Mouse (Mus musculus) liver, embryonic 16.5 days (tissue): ENCODE measurements around the gene Cabp1. TPM values are rescaled to one million over a fixed set of nuclear protein-coding genes. Genes with fewer than 3 reads are reported as not detected.

Experiments
- ATAC-seq: fragments of 200-750 bp; cut with Nextera tagmentation; 2 replicates; pipeline ENCODE4 v1.8.0; 2017; ENCODE audit warnings: low read depth, mild to moderate bottlenecking, moderate number of reproducible peaks, moderate library complexity
- H3K27ac ChIP-seq: fragments of 300-500 bp; sonication (generic); 2 replicates; pipeline ENCODE4 v1.5.1; 2014; ENCODE audit warnings: mild to moderate bottlenecking, low read length
- H3K27me3 ChIP-seq: fragments of 300-500 bp; sonication (generic); 2 replicates; pipeline ENCODE4 v1.6.1; 2014; ENCODE audit warnings: low read depth, low read length, mixed read lengths; ENCODE audit not compliant: control insufficient read depth, insufficient read depth
- H3K36me3 ChIP-seq: fragments of 300-500 bp; sonication (generic); 2 replicates; pipeline ENCODE4 v1.6.1; 2014; ENCODE audit warnings: mild to moderate bottlenecking; ENCODE audit not compliant: control insufficient read depth, insufficient read depth
- H3K4me1 ChIP-seq: fragments of 300-500 bp; sonication (generic); 2 replicates; pipeline ENCODE4 v1.6.1; 2014; ENCODE audit warnings: low read depth, low read length, mixed read lengths; ENCODE audit not compliant: control insufficient read depth
- H3K4me2 ChIP-seq: fragments of 300-500 bp; sonication (generic); 2 replicates; pipeline ENCODE4 v1.6.1; 2014; ENCODE audit warnings: low read depth, low read length, mixed read lengths
- H3K4me3 ChIP-seq: fragments of 300-500 bp; sonication (generic); 2 replicates; pipeline ENCODE4 v1.5.1; 2014; ENCODE audit warnings: low read depth, mild to moderate bottlenecking, low read length
- H3K9ac ChIP-seq: fragments of 300-500 bp; sonication (generic); 2 replicates; pipeline ENCODE4 v1.6.1; 2014; ENCODE audit warnings: low read depth, low read length
- H3K9me3 ChIP-seq: fragments of 300-500 bp; sonication (generic); replicated peaks from 2 replicates; pipeline ENCODE4 v1.6.1; 2016; ENCODE audit warnings: low read length; ENCODE audit not compliant: control insufficient read depth
- WGBS: fragments of 180-500 bp; shearing (Covaris S2); extraction: QIAGEN DNeasy Blood & Tissue Kit; methylation state at CpG from one replicate; pipeline ENCODE4 v1.1.7; 2014; ENCODE audit not compliant: insufficient replicate concordance; 5-methylcytosine and 5-hydroxymethylcytosine counted together
- polyA plus RNA-seq: library from polyadenylated mRNA; unstranded; fragments of >200 nt; fragmentation: Nextera tagmentation; extraction: Ambion mirVana; gene quantifications from 2 replicates; pipeline ENCODE4 v1.2.1, GENCODE M21; 2015

Gene Cabp1
- polyA plus RNA-seq, 1 experiment from 2014 or later: 0.13 TPM

DNA sequence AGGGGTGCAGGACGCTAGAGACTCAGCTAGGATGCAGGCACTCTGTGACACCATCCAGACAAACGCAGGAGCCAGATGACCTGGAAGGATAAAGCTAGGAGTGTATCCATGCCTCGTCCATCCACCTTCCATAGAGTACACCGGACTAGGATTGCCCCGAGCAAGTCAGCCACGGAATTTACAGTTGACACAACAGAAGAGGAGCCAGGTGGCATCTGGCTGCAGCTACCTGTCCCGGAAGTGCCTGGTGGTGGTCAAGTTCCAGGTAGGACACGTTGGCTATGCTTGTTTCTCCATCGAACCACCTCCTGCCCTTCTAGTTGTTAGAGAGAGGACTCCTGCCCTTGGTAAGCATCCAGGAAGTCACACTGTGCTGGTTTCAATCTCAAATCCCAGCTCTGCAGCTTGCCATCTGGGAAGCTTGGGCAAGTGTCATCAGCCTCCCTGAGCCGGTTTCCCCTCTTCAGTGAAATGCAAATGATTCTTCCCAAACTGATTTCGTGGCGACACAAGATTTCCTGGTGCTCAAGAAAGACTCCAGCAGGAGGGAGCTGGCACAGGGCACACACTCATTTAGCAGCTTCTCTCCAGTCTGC, 543 bp upstream of the Cabp1 start:
- no peaks in the 10 kb centered on the region for H3K36me3 ChIP-seq

GRCm38 (mm10) chr5:115193226-115193625, 955 bp downstream of the Cabp1 start:
- Histone ChIP-seq H3K4me2 (peak overlapping the region; percentile 76), H3K9ac (no peak overlapping the region), H3K36me3 (no peaks in the 10 kb centered on the region), H3K4me3 (peak overlapping the region; percentile 51), H3K27ac (no peak overlapping the region), H3K4me1 (peaks cover 7% of the 10 kb centered on the region), H3K9me3 (no peaks in the 10 kb centered on the region), H3K27me3 (peaks cover 78% of the 10 kb centered on the region)
- ATAC-seq: no peak
- WGBS: 1% methylated on average over 33 of the region's 34 CpGs

More for the DNA sequence above, 543 bp upstream of the Cabp1 start:
- Histone ChIP-seq H3K27ac (no peak overlapping the region), H3K27me3 (peaks cover 66% of the 10 kb centered on the region), H3K9ac (no peak overlapping the region), H3K4me3 (peak overlapping the region; percentile 51; the same call in 1 of the 2 replicates), H3K9me3 (no peaks in the 10 kb centered on the region), H3K4me1 (peaks cover 7% of the 10 kb centered on the region), H3K4me2 (peak overlapping the region; percentile 76; the same call in 1 of the 2 replicates)
- no peak for ATAC-seq
- 5% methylated on average over 12 of the region's 12 CpGs for WGBS

DNA sequence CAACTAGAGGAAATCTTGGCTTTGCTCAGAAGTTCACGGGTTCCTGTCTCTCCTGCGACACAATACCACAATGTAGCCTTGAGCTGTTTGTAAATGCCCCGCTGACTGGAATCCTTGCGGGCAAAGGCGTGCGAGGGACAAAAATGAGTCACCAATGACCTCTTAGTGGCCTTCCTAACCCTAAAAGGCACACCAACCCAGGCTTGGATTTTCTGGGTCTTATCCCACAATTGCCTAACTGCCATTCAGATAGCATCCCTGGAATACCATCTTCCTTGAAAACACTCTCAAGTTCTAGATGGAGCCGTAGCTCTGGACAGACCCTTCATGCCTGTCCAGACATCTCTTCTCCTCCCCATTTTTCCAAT, 1.4 kb downstream of the Cabp1 start:
- H3K4me1 ChIP-seq: peaks cover 8% of the 10 kb centered on the region
- H3K4me2 ChIP-seq: no peak overlapping the region
- H3K9me3 ChIP-seq: no peaks in the 10 kb centered on the region
- ATAC-seq: no peak
- H3K9ac ChIP-seq: no peak overlapping the region
- H3K27me3 ChIP-seq: peaks cover 80% of the 10 kb centered on the region
- WGBS: 10% methylated on average over 7 of the region's 7 CpGs
- no peak overlapping the region for H3K27ac ChIP-seq
- H3K4me3 ChIP-seq: no peak overlapping the region
- no peaks in the 10 kb centered on the region for H3K36me3 ChIP-seq

- Histone ChIP-seq H3K4me2 (no peak overlapping the region), H3K36me3 (no peaks in the 10 kb centered on the region), H3K27ac (no peak overlapping the region), H3K4me3 (no peak overlapping the region), H3K9me3 (no peaks in the 10 kb centered on the region), H3K4me1 (peaks cover 13% of the 10 kb centered on the region), H3K9ac (no peak overlapping the region), H3K27me3 (peaks cover 85% of the 10 kb centered on the region)
- no peak for ATAC-seq
- 8% methylated on average over 29 of the region's 29 CpGs for WGBS
Observed at GRCm38 (mm10) chr5:115191880-115192827, 2.0 kb downstream of the Cabp1 start.

DNA sequence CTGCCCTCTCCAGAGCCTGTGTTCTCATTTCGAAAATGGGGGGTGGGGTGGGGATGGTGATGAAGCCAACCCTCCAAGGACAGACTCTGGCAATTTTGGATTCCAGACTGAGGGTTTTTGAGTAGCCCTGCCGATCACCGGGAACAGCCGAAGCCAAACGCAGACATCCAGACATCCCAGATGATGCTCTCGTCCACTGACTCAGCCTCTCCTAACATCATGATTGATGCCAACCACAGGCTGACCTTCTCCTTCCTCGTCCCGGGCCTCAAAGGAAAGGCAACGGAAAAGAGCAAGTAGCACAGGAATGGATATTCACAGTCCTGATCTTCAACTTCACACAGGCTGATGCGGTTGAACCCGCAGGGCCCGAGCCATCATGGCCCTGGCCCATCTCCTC, 4.1 kb downstream of the Cabp1 start:
- Histone ChIP-seq H3K4me2 (no peak overlapping the region), H3K36me3 (no peaks in the 10 kb centered on the region), H3K4me3 (no peak overlapping the region), H3K4me1 (peaks cover 13% of the 10 kb centered on the region), H3K9ac (no peak overlapping the region), H3K27me3 (peaks cover 87% of the 10 kb centered on the region), H3K9me3 (no peaks in the 10 kb centered on the region), H3K27ac (no peak overlapping the region)
- no peak for ATAC-seq
- WGBS: 61% methylated on average over 12 of the region's 12 CpGs

- WGBS: 43% methylated on average over 5 of the region's 5 CpGs
- Histone ChIP-seq H3K4me2 (no peak overlapping the region), H3K27me3 (peaks cover 79% of the 10 kb centered on the region), H3K36me3 (no peaks in the 10 kb centered on the region), H3K27ac (no peak overlapping the region), H3K4me3 (no peak overlapping the region), H3K9ac (no peak overlapping the region), H3K9me3 (no peaks in the 10 kb centered on the region), H3K4me1 (peaks cover 13% of the 10 kb centered on the region)
- no peak for ATAC-seq
Observed at GRCm38 (mm10) chr5:115188824-115189223, 5.4 kb downstream of the Cabp1 start.

DNA sequence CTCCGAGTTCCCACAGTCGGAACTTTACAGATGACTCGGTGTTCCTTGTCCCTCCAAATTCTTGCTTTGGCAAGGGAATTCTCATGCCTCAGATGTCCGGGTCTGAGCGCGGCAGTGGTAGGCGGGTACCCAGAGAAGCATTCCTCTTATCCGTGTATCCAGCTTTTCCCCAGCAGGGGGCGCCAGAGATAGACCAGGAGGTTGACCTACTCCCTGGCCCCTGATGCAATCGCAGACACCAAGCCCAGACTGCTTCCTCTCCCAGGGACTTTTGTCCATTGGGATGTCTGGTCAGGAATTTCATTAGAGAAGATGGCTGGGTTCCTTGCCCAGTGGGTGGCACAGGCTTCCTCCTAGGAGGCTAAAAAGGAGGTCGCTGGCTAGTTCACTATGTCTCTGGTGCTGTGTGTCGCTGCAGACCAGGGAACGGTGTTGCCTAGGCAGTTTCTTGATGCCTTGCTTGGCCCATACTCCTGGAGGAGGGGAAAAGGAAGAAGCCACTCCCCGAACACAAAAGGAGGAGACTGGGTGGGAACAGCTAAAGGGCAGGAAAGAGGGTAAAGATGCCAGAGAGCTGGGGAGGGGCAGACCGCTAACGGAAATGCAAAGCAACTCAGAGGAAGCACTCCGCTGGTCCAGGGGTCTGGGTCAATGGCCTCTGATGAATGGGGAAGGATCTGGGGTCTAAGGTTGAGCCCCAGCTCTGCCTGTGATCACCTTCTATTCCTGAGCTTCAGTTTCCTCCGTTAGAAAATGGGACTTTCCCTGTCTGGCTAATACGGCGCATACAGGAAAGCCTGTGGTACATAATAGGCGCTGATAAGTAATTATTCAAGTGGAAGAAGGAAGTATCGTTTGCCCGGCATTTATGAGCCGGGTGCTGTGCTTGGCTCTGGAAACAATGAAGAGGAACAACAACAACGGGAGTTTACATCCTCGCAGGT, 6.7 kb downstream of the Cabp1 start:
- Histone ChIP-seq H3K9ac (no peak overlapping the region), H3K27ac (no peak overlapping the region), H3K4me3 (no peak overlapping the region)

GRCm38 (mm10) chr5:115186371-115187073, 7.7 kb downstream of the Cabp1 start:
- no peak overlapping the region for H3K9ac ChIP-seq

More for the DNA sequence above, 6.7 kb downstream of the Cabp1 start:
- peaks cover 71% of the 10 kb centered on the region for H3K27me3 ChIP-seq
- H3K4me2 ChIP-seq: peak overlapping the region; percentile 5
- no peaks in the 10 kb centered on the region for H3K9me3 ChIP-seq
- ATAC-seq: peak; percentile 77
- no peaks in the 10 kb centered on the region for H3K36me3 ChIP-seq
- H3K4me1 ChIP-seq: peaks cover 6% of the 10 kb centered on the region
- 7% methylated on average over 26 of the region's 26 CpGs for WGBS

More at GRCm38 (mm10) chr5:115186371-115187073, 7.7 kb downstream of the Cabp1 start:
- no peaks in the 10 kb centered on the region for H3K36me3 ChIP-seq
- no peak overlapping the region for H3K27ac ChIP-seq
- H3K4me1 ChIP-seq: peaks cover 6% of the 10 kb centered on the region
- H3K4me2 ChIP-seq: 0 out of 2 replicates have a peak overlapping the region, but pooled peaks have one; percentile 5
- H3K9me3 ChIP-seq: no peaks in the 10 kb centered on the region
- no peak for ATAC-seq
- H3K4me3 ChIP-seq: no peak overlapping the region
- H3K27me3 ChIP-seq: peaks cover 61% of the 10 kb centered on the region
- WGBS: 37% methylated on average over 17 of the region's 17 CpGs
